Mouse (Mus musculus) A20 (cell line): Measurements from ENCODE around the gene Stip1.

Experiments used
- DNase-seq: peaks from one replicate; pipeline ENCODE4 v3.0.0-alpha.2; 2011; ENCODE audit warnings: low read depth, low spot score

Stip1 gene

GRCm38 (mm10) chr19:6985300-6985699, 54.5 kb downstream of the Stip1 start:
- no peak for DNase-seq

GRCm38 (mm10) chr19:6983621-6984020, 56.1 kb downstream of the Stip1 start:
- no peak for DNase-seq

- DNase-seq = no peak
Measured at GRCm38 (mm10) chr19:6981465-6981864, 58.3 kb downstream of the Stip1 start.

DNA sequence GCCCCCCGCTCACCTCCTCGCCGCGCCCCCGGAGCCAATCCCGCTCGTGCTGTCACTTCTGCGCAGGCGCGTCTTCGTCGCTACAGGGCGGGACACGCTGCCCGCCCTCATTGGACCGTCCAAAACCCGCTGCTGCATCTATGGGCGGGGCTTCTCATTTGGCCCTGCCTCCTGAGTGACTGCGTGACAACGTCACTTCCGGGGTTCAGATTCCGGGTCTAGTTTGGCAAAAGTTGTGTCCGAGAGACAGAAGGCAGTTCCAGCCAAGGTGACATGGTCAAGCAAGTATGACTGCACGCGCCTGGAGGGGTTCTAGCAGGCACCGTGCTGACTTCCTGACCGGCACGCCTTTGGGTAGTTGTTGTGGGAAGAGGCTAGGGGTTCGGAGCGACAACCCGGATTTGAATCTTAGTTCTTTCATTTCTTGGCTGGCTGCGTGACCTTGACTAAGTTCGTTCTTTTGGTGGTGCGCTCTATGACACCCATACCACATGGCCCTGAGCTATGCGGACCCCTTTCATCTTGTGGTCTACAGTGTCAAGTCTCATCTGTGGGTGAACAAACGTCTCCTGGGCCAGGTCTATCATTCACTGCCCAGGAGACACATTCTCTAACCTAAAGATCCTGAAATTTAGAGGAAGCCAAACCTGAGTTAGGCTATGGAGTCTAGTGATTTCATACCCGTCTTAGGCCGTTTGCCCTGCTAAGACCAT, 59.2 kb downstream of the Stip1 start, which contains the start of gene Fkbp2:
TSS of gene Fkbp2 (minus strand) at position 121 of the 713 bp plus-strand sequence.
- DNase-seq = peak; percentile 99

DNA sequence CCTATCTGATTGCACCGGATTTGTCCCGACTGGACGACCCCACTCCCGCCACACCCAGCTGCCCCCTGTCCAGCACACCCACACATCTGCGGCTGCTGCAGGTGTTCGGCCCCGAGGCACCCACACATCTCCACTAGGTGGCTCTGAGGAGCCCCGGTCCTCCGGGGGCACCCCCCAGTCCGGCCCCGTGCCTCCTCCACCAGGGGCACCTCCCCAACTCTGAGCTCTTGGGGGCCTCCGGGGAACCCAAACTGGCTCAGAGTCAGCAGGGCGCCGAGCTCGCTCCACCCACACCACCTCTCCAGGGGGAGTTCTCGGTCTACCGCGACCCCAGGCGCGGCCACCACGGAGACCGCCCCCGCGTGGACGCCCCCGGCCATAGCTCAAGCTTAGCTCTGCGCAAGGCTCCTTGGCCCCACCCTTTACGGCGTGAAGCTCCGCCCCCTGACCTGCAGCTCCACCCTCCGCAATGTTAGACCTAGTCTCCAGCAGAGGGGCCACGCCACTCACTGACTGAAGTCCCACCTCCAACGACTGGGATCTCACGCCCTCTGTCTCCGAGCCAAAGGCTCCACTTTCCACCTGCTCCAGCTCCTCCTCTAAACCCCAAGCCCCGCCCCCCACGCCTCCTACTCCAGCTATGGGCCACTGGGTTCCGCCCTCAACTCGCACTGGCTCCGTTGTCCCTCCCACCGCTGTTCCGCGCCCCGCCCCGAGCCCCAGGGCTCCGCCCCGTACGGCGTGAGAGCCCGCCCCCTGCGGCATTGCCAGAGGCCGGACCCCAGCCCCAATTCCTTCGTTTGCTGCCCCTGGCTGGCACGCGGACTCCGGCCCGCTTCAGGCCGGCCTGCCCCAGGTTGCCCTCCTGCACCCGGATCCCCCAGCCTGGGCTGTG, 60.0 kb downstream of the Stip1 start:
- peak; percentile 100 for DNase-seq

GRCm38 (mm10) chr19:6979001-6979479, 60.7 kb downstream of the Stip1 start:
- peak; percentile 84 for DNase-seq

- no peak for DNase-seq
Measured at GRCm38 (mm10) chr19:6978639-6978974, 61.2 kb downstream of the Stip1 start.

GRCm38 (mm10) chr19:6977759-6978638, 61.8 kb downstream of the Stip1 start:
- no peak for DNase-seq

GRCm38 (mm10) chr19:6975537-6976521, 63.9 kb downstream of the Stip1 start, which contains the start of gene Plcb3:
TSS of gene Plcb3 (minus strand) at chr19:6976470.
- DNase-seq = peak; percentile 93

DNA sequence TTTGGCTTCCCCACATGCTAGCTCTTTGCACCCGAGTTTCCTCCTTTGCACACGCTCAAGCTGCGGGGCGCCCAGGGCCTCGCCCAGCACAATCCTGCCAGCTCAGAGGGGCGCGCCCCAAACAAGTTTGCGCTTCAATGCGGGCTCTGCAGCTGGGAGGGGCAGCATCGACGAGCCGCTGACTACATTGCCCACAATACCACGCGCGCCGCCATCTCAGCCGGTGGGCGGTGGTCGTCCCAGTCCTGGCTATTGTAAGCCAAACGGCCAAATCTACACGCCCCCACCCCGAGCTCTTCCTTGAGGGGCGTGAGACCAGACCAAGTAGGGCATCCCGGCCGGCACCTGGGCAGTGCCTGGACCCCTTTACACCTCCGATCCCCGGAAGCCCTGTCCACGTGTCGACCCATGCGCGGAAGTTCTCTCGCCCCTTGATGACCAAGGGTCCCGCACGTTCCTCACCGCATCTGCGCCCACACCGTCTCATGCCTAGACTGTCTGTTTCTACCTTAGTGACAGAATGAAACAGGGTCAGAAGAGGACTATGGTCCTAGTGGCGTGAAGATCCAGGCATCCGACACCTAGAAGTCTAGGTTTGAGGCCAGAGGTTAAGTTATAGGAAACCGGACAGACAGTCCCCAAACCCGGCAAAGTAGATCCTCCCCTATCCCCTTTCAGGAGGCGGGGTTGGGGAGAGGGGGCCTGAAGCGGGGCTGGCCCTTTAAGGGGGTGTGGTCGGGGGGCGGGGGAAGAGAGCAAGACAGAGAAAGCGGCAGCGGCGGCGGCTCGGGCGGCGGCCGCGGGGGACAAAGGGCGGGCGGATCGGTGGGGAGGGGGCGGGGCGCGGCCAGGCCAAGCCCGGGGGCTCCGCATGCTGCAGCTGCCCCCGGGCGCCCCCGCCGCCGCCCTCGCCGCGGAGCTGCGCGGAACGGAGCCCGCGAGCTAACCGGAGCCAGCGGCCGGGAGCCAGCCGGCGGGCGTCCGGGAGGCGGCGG, 65.3 kb downstream of the Stip1 start, which contains the start of gene Ppp1r14b:
TSS of gene Ppp1r14b (plus strand) at position 758 of the 995 bp plus-strand sequence.
- peak; percentile 95 for DNase-seq

DNA sequence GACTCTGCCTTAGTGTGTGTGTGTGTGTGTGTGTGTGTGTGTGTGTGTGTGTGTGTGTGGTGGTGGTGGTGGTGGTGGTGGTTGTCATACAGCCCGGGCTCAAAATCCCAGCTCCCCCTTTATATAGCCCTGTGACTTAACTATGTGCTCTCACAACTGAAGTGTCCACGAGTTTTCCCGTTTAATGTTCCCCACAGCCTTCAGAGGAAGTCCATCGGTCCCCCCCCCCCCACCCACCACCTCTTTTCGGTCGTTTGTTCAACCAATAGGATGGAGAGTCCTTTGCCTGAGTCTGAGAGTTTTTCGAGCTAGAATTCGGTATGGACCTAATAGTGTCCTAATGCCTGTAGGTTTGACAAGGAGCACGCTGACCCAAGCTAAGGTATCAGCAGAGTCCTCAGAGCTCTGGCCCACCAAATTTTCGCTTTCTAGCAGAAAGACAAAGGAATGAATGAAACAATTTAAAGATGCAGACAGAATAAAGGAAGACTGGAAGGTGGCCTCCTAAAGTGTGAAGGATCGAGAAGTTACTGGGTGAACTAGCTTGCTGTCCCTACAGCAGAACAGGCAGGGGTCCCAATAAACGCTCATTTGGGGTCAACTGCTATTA, 66.1 kb downstream of the Stip1 start:
- no peak for DNase-seq

- no peak for DNase-seq
Measured at GRCm38 (mm10) chr19:6972247-6972917, 67.4 kb downstream of the Stip1 start.

- DNase-seq = no peak
Measured at GRCm38 (mm10) chr19:6971644-6972043, 68.1 kb downstream of the Stip1 start.
